Mouse (Mus musculus) monocyte, adult 2 months (primary cell): ENCODE data around the gene Wdr24.
"Not testable (repeated sequence)": the region's sequence is repeated elsewhere in the genome, so short reads cannot be mapped to it uniquely, and the experiment has no call there.

Experiments used
- DNase-seq, 2 experiments: peaks; one replicate each; pipeline ENCODE4 v3.0.0; 2022; ENCODE audit warnings: low spot score in 2 of 2, low read depth in 1 of 2

The Wdr24 gene

DNA sequence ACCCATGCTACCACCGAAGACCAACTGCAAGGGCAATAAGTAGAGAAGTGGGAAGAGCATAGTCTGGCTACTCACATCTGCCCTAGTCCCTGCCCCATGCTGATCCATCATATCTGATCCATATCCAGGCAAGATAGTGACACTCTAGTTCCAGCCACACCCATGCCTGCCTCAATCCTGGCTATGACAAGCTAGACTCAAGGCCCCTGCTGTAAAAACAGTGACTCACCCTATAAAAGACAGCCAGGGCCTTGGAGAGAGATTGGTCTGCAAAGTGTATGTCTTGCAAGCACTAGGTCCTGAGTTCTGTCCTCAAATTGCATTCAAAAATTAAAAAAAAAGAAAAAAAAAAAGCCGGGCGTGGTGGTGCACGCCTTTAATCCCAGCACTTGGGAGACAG is 16.9 kb upstream of the Wdr24 start:
- DNase-seq: no peak

DNA sequence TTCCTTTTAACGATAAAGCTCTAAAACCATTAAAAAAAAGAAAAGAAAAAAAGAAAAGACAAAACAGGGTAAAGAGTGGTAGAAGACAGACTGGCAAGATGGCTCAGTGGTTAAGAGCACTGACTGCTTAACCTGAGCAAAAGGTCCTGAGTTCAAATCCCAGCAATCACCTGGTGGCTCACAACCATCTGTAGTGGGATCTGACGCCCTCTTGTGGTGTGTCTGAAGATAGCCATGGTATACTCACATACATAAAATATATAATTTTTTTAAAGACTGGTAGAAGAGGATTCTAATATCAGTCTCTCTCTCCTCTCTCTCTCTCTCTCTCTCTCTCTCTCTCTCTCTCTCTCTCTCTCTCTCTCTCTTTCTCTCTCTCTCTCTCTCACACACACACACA is 16.0 kb upstream of the Wdr24 start:
- not testable (repeated sequence) for DNase-seq

DNA sequence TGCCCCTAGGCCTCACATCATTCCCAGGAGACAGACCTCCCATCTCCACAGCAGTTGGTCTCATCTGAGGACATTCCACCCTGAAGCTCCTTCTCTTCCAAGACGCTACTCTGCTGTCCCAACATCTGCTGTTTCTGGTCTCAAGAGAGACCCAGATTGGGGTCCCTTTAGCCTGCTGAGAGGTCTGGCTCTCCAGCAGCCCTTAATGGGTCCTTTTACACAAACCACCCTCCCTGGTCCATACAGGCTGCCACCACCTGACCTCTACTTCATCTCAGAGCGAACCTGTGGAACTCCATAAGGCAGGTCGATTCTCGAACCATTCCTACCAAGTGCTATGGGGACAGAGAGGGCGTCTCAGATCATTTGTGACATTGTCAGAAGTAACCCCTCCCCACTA is 15.4 kb upstream of the Wdr24 start:
- DNase-seq: no peak

DNA sequence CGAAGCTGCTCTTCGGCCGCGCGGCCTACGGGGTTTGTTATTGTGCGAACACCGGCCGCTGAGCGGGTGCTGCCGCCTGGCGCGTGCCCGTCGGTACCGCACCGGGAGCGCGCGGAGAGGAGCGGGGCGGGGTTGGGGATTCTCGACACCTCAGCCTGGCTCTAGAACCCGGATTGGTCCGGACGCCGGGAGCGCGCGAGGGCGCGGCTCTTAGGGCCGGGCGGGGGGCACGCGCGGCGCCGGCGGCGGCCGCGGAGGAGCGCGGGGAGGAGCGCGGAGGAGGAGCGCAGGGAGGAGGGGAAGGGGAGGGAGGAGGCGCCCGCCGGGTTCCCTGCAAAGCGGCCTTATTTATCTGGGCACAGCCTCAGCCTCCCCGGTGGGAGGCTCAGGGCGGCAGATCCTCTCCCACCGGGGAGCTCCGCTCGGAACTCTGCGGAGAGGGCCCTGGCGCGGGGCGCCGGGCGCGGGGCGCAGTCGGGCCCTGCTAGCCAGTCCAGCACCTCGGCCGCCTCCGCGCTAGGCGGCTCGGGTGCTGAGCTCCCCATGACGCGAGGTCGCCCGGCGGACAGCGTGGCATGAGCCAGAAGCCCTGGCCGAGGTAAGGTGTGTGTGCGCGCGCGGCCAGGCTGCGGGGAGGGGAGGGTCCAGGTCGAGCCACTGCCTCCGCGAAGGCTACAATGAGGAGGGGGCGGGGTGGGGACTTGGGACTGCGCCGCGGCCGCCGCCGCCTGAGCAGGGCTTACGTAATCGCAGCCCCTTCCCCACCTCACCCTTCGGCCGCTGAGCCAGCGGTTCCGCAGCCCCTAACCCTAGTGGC is 14.4 kb upstream of the Wdr24 start, which contains the start of gene Fbxl16:
TSS of gene Fbxl16 (plus strand) at position 297 of the 817 bp plus-strand sequence.
- DNase-seq: no peak

DNA sequence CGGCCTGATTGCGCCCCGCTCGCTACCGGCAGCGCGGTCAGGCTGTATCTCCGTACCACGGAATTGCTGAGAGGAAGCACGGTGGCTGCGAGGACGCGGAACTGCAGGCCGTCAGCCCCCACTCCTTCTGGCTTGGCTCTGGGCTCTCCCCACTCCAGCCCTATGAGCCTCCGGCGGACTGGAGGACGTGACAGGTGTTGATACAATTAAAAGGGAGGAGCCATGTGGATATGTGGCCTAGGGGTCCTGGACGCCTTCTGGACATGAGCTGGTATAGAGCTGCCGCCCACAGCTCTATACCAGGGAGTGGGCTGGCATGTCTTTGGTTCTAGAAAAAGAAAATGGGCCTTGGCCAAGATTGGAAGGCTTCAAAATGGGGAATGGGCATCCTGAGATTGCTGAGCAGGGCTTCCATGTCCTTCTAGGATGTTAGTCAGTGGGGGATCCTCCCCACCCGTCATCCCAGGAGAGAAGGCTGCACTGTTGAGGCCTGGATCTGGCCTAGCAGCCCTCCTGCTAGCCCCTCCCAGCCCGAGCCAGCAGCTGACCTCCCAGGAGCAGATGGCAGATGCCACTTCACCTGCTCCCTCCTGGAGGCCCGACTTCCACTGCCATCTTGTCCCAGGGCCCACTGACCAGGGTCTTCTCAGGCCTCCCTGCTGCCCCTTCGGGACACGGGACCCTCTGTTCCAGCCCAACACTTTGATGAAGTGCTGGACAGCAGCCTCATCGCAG is 13.7 kb upstream of the Wdr24 start:
- no peak for DNase-seq

DNA sequence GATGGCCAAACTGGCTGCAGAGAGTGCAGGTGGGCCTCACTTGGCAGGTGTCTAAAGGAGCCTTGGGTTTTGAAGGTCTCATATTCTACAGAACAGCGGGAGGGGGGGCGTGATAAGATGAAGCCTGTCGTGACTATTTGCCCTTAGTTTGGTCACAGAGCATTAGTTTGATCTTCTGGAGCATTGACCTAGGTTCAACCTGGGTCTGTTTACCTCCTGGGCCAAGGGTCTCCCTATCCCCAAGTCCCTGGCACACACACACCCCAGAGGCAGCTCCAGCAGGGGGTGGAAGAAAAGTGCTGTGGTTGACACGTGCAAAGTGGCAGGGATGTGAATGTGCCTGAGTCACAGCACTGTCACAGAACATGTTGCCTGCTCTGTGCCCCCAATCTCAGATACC is 12.5 kb upstream of the Wdr24 start:
- no peak for DNase-seq

DNA sequence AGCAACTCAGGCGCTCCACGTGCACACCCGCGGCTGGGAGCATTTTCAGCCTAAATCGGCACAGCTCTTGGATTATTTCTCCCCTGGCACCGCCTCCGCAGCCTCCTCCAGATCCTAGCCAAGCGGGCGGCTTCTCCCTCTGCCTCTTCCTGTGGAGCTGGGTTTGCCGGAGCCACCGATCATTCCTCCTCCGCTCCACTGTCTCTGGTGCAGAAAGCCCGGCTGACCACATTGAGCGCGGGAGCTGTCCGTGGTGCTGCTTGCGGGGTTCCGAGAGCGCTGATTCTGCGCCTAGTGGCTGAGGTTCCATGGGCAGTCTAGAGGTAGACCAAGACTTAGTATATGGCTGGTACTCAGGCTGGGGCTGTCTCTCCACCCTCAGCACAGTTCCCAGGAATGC is 10.0 kb upstream of the Wdr24 start:
- peak in 1 of 2 experiments; percentile 77 for DNase-seq

DNA sequence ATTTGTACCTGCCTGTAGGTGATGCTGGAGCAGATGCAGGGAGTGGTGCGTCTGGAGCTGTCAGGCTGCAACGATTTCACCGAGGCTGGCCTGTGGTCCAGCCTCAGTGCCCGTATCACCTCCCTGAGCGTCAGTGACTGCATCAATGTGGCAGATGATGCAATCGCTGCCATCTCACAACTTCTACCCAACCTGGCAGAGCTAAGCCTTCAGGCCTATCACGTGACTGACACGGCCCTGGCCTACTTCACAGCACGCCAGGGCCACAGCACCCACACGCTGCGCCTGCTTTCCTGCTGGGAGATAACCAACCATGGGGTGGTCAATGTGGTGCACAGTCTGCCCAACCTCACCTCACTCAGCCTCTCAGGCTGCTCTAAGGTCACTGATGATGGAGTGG is 5.8 kb upstream of the Wdr24 start:
- DNase-seq: no peak

DNA sequence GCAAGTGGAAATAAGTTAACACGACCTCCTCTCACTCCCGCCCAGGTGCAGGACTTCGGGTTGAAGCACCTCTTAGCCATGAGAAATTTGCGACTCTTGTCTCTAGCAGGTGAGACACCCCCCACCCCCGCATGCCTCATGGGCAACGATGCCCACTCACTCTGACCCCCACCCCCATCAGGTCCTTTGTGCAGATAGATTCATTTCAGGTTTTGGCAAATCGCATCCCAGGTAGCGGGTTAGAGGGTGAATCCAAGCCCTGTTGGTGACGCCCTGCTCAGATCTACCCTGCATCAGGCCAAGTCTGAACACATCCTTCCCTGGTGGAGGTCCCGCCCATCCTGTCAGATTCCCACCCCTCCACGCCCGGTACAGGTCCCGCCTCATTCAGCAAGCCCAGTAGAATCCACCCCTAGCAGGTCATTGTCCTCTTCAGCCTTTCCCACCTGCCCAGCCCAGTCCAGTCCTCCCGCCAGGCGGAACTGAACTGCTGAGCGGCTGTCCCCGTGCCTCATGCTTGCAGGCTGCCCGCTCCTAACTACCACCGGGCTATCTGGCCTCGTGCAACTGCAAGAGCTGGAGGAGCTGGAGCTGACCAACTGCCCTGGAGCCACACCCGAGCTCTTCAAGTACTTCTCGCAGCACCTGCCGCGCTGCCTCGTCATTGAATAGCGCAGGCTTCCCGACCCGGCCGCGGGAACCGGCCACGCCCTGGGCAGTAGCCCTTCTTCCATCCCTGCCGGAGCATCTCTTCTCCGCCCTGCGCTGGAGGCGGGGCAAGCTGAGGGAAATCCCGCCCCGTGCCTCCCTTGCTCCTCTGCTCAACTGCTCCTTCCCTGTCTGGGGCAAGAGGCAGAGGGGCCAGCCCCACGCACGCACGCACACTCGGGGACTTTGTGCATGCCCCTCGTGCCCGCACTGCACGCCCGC is 4.3 kb upstream of the Wdr24 start:
- DNase-seq: no peak

DNA sequence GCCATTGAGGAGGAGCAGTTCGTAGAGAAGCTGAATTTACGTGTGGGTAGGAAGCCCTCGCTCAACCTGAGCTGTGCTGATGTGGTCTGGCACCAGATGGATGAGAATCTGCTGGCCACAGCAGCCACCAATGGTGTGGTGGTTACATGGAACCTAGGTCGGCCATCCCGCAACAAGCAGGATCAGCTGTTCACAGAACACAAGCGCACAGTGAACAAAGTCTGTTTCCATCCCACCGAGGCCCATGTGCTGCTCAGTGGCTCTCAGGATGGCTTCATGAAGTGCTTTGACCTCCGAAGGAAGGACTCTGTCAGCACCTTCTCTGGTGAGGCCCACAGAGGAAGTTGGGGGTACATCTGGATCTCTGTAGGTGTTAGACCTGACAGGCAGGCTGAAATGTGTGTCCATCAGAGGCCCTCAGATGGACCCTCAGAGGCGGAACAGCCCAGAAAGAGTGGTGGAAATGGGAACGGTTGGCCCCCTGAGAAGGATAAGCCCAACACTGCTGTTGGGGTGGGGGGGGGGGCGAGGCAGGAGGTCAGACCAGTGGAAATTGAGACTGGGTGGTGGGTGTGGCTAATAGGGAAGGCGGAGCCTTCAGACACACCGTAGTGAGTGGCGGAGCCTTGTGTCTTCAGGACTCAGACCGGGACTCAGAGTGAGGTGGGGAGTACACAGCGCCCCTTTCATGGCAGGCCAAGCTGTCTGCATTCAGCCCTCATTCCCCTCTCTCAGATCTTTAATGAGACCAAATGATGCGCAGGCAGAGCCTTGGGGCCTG is 1.1 kb downstream of the Wdr24 start:
- DNase-seq: no peak

DNA sequence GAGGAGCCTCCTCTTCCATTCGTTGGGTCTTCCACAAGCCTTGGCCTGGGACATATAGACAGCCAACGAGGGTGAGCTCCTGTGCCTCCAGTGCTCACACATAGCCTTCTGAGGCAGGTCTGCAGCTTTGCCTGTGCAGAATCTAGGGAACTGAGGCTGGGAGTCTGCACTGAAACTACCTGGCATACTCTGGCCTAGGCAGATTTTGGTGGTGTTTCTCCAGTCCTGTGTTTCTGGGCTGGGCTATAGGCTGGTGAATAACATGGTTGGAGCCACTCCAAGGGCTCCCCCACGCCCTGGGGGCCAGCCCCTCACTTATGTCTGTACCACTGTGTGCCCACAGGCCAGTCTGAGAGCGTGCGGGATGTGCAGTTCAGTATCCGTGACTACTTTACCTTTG is 1.9 kb downstream of the Wdr24 start:
- DNase-seq: no peak

DNA sequence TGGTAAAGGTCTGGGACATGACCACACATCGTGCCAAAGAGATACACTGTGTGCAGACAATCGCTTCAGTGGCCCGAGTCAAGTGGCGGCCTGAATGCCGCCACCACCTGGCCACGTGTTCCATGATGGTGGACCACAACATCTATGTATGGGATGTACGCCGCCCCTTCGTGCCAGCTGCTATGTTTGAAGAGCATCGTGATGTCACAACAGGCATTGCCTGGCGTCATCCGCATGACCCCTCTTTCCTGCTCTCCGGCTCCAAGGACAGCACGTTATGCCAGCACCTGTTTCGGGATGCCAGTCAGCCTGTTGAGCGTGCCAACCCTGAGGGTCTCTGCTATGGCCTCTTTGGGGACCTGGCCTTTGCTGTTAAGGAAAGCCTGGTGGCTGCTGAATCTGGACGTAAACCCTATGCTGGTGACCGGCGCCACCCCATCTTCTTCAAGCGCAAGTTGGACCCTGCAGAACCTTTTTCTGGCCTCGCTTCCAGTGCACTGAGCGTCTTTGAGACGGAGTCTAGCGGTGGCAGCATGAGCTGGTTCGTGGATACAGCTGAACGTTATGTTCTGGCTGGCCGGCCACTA is 2.6 kb downstream of the Wdr24 start:
- no peak for DNase-seq

DNA sequence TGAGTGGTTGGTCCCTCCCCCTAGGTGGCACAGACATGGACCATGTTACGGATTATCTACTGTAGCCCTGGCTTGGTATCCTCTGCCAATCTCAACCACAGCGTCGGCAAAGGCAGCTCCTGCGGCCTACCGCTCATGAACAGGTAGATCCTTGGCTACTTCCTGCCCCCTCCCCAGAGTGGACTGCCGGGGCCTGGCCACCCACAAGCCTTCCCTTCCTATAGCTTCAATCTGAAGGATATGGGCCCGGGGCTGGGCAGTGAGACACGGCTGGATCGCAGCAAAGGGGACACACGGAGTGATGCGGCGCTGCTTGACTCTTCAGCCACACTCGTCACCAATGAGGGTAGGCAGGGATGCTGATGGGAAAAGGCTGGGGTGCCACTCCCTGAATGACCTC is 3.6 kb downstream of the Wdr24 start:
- no peak for DNase-seq

DNA sequence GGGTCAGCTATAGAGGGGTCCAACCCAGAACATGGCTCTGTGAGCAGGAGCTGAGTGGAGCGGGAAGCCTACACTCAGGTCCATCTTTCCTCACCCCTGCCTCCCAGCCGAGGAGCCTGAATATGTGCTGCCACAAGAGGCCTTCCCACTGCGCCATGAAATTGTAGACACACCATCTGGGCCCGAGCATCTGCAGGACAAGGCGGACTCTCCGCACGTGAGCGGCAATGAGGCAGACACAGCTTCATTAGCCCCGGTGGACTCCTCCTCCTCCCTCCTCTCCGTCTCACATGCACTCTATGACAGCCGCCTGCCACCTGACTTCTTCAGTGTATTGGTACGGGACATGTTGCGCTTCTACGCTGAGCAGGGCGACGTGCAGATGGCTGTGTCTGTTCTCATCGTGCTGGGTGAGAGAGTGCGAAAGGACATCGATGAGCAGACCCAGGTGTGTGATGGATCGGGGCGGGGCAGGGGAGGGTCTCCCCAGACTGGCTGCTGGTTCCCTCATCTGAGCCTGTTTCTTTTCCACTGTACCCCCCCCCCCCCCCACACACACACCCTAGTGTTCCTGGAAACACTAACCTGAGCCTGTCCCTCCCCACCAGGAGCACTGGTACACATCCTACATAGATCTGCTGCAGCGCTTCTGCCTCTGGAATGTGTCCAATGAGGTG is 4.3 kb downstream of the Wdr24 start:
- DNase-seq: no peak

DNA sequence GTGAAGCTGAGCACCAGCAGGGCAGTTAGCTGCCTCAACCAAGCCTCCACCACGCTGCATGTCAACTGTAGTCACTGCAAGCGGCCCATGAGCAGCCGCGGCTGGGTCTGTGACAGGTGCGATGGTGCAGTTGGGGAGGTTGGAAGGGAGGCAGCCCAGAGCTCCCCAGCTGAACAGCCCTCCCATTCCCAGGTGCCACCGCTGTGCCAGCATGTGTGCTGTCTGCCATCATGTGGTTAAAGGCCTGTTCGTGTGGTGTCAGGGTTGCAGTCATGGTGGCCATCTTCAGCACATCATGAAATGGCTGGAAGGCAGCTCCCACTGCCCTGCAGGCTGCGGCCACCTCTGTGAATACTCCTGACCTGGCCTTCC is 4.8 kb downstream of the Wdr24 start:
- DNase-seq: no peak

DNA sequence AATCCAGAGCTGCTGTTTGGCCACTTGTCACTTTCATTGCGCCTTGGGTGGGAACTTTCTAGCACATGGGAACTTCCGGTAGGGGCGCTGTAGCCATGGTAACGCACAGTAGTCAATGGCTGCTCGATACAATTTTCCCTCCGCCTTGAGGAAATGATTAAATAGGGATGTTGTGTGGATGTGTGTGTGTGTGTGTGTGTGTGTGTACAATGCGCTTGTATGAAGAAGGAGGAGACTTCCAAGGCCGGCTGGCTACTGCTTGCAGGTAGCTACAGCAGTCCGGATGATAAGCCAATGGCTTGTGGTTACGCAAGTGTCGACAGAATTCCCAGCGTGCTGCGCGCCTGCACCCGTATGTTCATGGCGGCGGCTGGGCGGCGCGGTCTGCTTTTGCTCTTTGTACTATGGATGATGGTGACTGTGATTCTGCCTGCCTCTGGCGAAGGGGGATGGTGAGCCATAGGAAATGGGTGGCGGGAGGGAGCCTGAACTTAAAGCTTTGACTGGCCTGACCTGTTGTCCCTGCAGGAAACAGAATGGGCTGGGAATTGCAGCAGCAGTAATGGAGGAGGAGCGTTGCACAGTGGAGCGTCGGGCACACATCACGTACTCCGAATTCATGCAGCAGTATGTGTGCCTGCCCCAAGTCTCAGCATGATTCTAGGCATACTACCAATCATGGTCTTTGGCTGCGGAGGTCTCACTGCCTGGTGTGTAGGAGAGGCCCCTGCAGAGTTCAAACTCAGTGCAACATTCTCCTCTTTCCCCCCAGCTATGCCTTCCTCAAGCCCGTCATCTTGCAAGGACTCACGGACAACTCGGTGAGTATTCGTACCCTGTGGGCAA is 5.5 kb downstream of the Wdr24 start, which contains the start of gene Jmjd8:
TSS of gene Jmjd8 (plus strand) at position 156 of the 846 bp plus-strand sequence.
- no peak for DNase-seq

DNA sequence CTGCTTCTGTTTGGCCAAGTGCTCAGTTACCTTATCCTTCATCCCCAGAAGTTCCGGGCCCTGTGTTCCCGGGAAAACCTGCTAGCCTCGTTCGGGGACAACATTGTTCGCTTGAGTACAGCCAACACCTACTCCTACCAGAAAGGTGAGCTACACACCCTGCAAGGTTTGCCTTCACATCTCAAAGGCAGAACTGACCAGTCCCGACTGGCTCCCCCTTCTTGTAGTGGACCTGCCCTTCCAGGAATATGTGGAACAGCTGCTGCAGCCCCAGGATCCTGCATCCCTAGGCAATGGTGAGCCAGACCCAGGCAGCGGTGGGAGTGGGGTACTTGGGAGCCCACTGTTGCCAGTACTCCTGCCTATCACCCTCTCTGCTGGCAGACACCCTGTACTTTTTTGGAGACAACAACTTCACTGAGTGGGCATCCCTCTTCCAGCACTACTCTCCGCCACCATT is 6.2 kb downstream of the Wdr24 start:
- DNase-seq: no peak

DNA sequence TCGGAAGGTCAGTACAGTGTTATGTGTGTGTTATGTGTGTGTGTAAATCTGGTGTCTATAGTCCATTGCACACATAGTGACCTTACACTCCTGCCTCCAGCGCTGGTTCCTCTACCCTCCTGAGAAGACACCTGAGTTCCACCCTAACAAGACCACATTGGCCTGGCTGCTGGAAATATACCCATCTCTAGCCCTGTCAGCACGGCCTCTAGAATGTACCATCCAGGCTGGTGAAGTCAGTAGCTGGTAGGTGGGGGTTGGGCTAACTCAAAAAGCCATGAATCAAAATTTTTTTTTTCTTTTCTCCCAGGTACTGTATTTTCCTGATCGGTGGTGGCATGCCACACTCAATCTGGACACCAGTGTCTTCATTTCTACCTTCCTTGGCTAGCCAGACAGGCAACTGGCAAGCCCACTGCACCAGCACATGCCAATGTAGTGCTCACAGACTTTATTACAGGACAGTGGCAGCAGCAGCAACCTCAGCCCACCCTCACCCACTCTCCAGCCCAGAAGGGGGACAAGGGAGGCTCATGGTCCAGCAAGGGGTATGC is 6.8 kb downstream of the Wdr24 start:
- DNase-seq: no peak
